Mouse (Mus musculus) heart, adult 2 months (tissue): Measurements from ENCODE around the gene Anxa11.
"Not testable (repeated sequence)": the region's sequence is repeated elsewhere in the genome, so short reads cannot be mapped to it uniquely, and the experiment has no call there.

Source experiments
- CTCF ChIP-seq: fragments of 200-600 bp; IDR thresholded peaks from 2 replicates; pipeline ENCODE4 v1.8.1; 2022; ENCODE audit warnings: antibody characterized with exemption, mild to moderate bottlenecking, moderate library complexity
- EP300 ChIP-seq: fragments of 200-500 bp; IDR thresholded peaks from 2 replicates; pipeline ENCODE4 v1.6.1; 2011; ENCODE audit warnings: low read depth, low read length, control low read depth; ENCODE audit not compliant: insufficient read depth
- POLR2A ChIP-seq: fragments of 200-500 bp; IDR thresholded peaks from 2 replicates; pipeline ENCODE4 v1.6.1; 2011; ENCODE audit warnings: mild to moderate bottlenecking, low read depth, low read length, control low read depth; ENCODE audit not compliant: insufficient read depth

DNA sequence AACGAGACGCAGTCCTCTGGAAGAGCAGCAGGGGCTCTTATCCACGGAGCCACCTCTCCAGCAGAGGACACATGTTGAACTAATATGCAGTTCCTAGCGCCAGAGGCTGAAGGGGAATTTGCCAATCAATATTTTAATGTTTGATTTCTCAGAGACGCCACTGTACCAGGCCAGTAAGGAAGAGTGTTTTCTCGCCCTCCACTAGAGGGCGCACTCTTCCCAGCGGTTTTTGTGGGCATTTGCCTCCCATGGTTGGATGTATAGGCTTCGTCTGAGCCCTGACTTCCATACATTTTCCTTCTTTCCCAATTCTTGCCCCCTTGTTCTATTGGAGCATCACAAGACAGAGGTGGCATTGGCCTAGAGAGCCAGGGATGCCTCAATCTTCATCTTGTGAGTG is 65.3 kb downstream of the Anxa11 start:
- not testable (repeated sequence) for TF ChIP-seq POLR2A, CTCF, EP300
